Mouse (Mus musculus): ENCODE measurements around the gene Dhrs2. TPM values are rescaled to one million over a fixed set of nuclear protein-coding genes. Genes with fewer than 3 reads are reported as not detected.

The Dhrs2 gene
- not detected in 2 replicates for polyA plus RNA-seq (2011; ENCODE audit: insufficient read depth, insufficient read length, low replicate concordance, missing spikeins)

- no peaks in the 10 kb centered on the region; the same call in 1 of the 2 replicates for H3K4me1 ChIP-seq (ENCODE audit: control insufficient read depth, insufficient read depth, low read length)
- H3K27ac ChIP-seq (ENCODE audit: control insufficient read depth, insufficient read depth, low read depth, low read length, poor library complexity) = no peak within 1 kb of the TSS
- 81% methylated on average over 9 of the region's 9 CpGs for WGBS
- H3K4me3 ChIP-seq (replicated peaks; ENCODE audit: control insufficient read depth, low read depth, low read length) = no peak within 1 kb of the TSS
- TF ChIP-seq CTCF (IDR thresholded peaks at IDR 0.05; ENCODE audit: control insufficient read depth, insufficient read depth, low read length) = no peak
Observed at GRCm38 (mm10) chr14:55221707-55222106, at the start of gene Dhrs2. Gene Dhrs2 (plus strand): TSS chr14:55222007.

- Histone ChIP-seq H3K4me3 (replicated peaks; ENCODE audit: control insufficient read depth, low read depth, low read length) (no peak overlapping the region), H3K27ac (ENCODE audit: control insufficient read depth, insufficient read depth, low read depth, low read length, poor library complexity) (no peak overlapping the region), H3K4me1 (ENCODE audit: control insufficient read depth, insufficient read depth, low read length) (no peaks in the 10 kb centered on the region)
- WGBS = 80% methylated on average over 6 of the region's 6 CpGs
- no peak for TF ChIP-seq CTCF (IDR thresholded peaks at IDR 0.05; ENCODE audit: control insufficient read depth, insufficient read depth, low read length)
- no peak for TF ChIP-seq POLR2A (IDR thresholded peaks at IDR 0.05; ENCODE audit: borderline replicate concordance, control insufficient read depth, low read depth, low read length)
Observed at GRCm38 (mm10) chr14:55174164-55174563, 47.6 kb upstream of the Dhrs2 start.

GRCm38 (mm10) chr14:55177274-55177673 is 44.5 kb upstream of the Dhrs2 start:
- no peak overlapping the region for H3K4me3 ChIP-seq (replicated peaks; ENCODE audit: control insufficient read depth, low read depth, low read length)
- TF ChIP-seq CTCF (IDR thresholded peaks at IDR 0.05; ENCODE audit: control insufficient read depth, insufficient read depth, low read length) (peak; percentile 76), POLR2A (IDR thresholded peaks at IDR 0.05; ENCODE audit: borderline replicate concordance, control insufficient read depth, low read depth, low read length) (no peak)
- WGBS = 25% methylated on average over 5 of the region's 5 CpGs
- H3K4me1 ChIP-seq (ENCODE audit: control insufficient read depth, insufficient read depth, low read length) = no peaks in the 10 kb centered on the region
- no peak overlapping the region for H3K27ac ChIP-seq (ENCODE audit: control insufficient read depth, insufficient read depth, low read depth, low read length, poor library complexity)

GRCm38 (mm10) chr14:55180951-55181350 is 40.9 kb upstream of the Dhrs2 start:
- TF ChIP-seq POLR2A (IDR thresholded peaks at IDR 0.05; ENCODE audit: borderline replicate concordance, control insufficient read depth, low read depth, low read length) (no peak), CTCF (IDR thresholded peaks at IDR 0.05; ENCODE audit: control insufficient read depth, insufficient read depth, low read length) (no peak)
- 79% methylated on average over 3 of the region's 3 CpGs for WGBS
- H3K4me3 ChIP-seq (replicated peaks; ENCODE audit: control insufficient read depth, low read depth, low read length) = no peak overlapping the region
- H3K27ac ChIP-seq (ENCODE audit: control insufficient read depth, insufficient read depth, low read depth, low read length, poor library complexity) = no peak overlapping the region
- H3K4me1 ChIP-seq (ENCODE audit: control insufficient read depth, insufficient read depth, low read length) = no peaks in the 10 kb centered on the region

GRCm38 (mm10) chr14:55183231-55183630 is 38.6 kb upstream of the Dhrs2 start:
- TF ChIP-seq CTCF (IDR thresholded peaks at IDR 0.05; ENCODE audit: control insufficient read depth, insufficient read depth, low read length) (no peak), POLR2A (IDR thresholded peaks at IDR 0.05; ENCODE audit: borderline replicate concordance, control insufficient read depth, low read depth, low read length) (no peak)
- Histone ChIP-seq H3K4me1 (ENCODE audit: control insufficient read depth, insufficient read depth, low read length) (no peaks in the 10 kb centered on the region), H3K4me3 (replicated peaks; ENCODE audit: control insufficient read depth, low read depth, low read length) (no peak overlapping the region), H3K27ac (ENCODE audit: control insufficient read depth, insufficient read depth, low read depth, low read length, poor library complexity) (no peak overlapping the region)
- WGBS = 78% methylated on average over 3 of the region's 3 CpGs

GRCm38 (mm10) chr14:55184640-55185145 is 37.1 kb upstream of the Dhrs2 start:
- TF ChIP-seq POLR2A (IDR thresholded peaks at IDR 0.05; ENCODE audit: borderline replicate concordance, control insufficient read depth, low read depth, low read length) (no peak), CTCF (IDR thresholded peaks at IDR 0.05; ENCODE audit: control insufficient read depth, insufficient read depth, low read length) (no peak)
- 92% methylated on average over 3 of the region's 3 CpGs for WGBS
- no peak overlapping the region for H3K27ac ChIP-seq (ENCODE audit: control insufficient read depth, insufficient read depth, low read depth, low read length, poor library complexity)
- H3K4me1 ChIP-seq (ENCODE audit: control insufficient read depth, insufficient read depth, low read length) = no peaks in the 10 kb centered on the region
- H3K4me3 ChIP-seq (replicated peaks; ENCODE audit: control insufficient read depth, low read depth, low read length) = no peak overlapping the region

- H3K4me3 ChIP-seq (replicated peaks; ENCODE audit: control insufficient read depth, low read depth, low read length) = no peak overlapping the region
- 4% methylated on average over 4 of the region's 4 CpGs for WGBS
- no peaks in the 10 kb centered on the region; the same call in 1 of the 2 replicates for H3K4me1 ChIP-seq (ENCODE audit: control insufficient read depth, insufficient read depth, low read length)
- H3K27ac ChIP-seq (ENCODE audit: control insufficient read depth, insufficient read depth, low read depth, low read length, poor library complexity) = no peak overlapping the region
- TF ChIP-seq CTCF (IDR thresholded peaks at IDR 0.05; ENCODE audit: control insufficient read depth, insufficient read depth, low read length) (no peak), POLR2A (IDR thresholded peaks at IDR 0.05; ENCODE audit: borderline replicate concordance, control insufficient read depth, low read depth, low read length) (no peak)
Observed at GRCm38 (mm10) chr14:55188491-55188890, 33.3 kb upstream of the Dhrs2 start.

- no peaks in the 10 kb centered on the region; the same call in 1 of the 2 replicates for H3K4me1 ChIP-seq (ENCODE audit: control insufficient read depth, insufficient read depth, low read length)
- H3K27ac ChIP-seq (ENCODE audit: control insufficient read depth, insufficient read depth, low read depth, low read length, poor library complexity) = no peak overlapping the region
- no peak overlapping the region for H3K4me3 ChIP-seq (replicated peaks; ENCODE audit: control insufficient read depth, low read depth, low read length)
- whole genome bisulfite sequencing = 79% methylated on average over 9 of the region's 9 CpGs
- no peak for TF ChIP-seq POLR2A (IDR thresholded peaks at IDR 0.05; ENCODE audit: borderline replicate concordance, control insufficient read depth, low read depth, low read length)
- no peak for TF ChIP-seq CTCF (IDR thresholded peaks at IDR 0.05; ENCODE audit: control insufficient read depth, insufficient read depth, low read length)
Observed at GRCm38 (mm10) chr14:55189351-55189769, 32.4 kb upstream of the Dhrs2 start.

- Histone ChIP-seq H3K4me3 (replicated peaks; ENCODE audit: control insufficient read depth, low read depth, low read length) (no peak overlapping the region), H3K27ac (ENCODE audit: control insufficient read depth, insufficient read depth, low read depth, low read length, poor library complexity) (peak overlapping the region; percentile 26; the same call in 1 of the 2 replicates), H3K4me1 (ENCODE audit: control insufficient read depth, insufficient read depth, low read length) (no peaks in the 10 kb centered on the region; the same call in 1 of the 2 replicates)
- no peak for TF ChIP-seq POLR2A (IDR thresholded peaks at IDR 0.05; ENCODE audit: borderline replicate concordance, control insufficient read depth, low read depth, low read length)
- no peak for TF ChIP-seq CTCF (IDR thresholded peaks at IDR 0.05; ENCODE audit: control insufficient read depth, insufficient read depth, low read length)
- 9% methylated on average over 8 of the region's 8 CpGs for WGBS
Observed at GRCm38 (mm10) chr14:55193354-55193753, 28.5 kb upstream of the Dhrs2 start.

Measured in bone marrow, adult 2 months (tissue).